Mouse (Mus musculus) neural tube, embryonic 12.5 days (tissue): ENCODE data around the gene Oasl1. TPM values are rescaled to one million over a fixed set of nuclear protein-coding genes. Genes with fewer than 3 reads are reported as not detected.

ENCODE experiments used
- ATAC-seq: fragments of 200-750 bp; cut with Nextera tagmentation; 2 replicates; pipeline ENCODE4 v1.8.0; 2017; ENCODE audit warnings: low read depth, mild to moderate bottlenecking, moderate TSS enrichment, moderate library complexity; ENCODE audit not compliant: low FRiP score
- H3K27ac ChIP-seq: fragments of 300-500 bp; sonication (generic); 2 replicates; pipeline ENCODE4 v1.5.1; 2016
- H3K27me3 ChIP-seq: fragments of 300-500 bp; sonication (generic); replicated peaks from 2 replicates; pipeline ENCODE4 v1.6.1; 2016; ENCODE audit warnings: mild to moderate bottlenecking
- H3K36me3 ChIP-seq: fragments of 300-500 bp; sonication (generic); 2 replicates; pipeline ENCODE4 v1.6.1; 2016; ENCODE audit warnings: mild to moderate bottlenecking
- H3K4me1 ChIP-seq: fragments of 300-500 bp; sonication (generic); 2 replicates; pipeline ENCODE4 v1.6.1; 2016
- H3K4me2 ChIP-seq: fragments of 300-500 bp; sonication (generic); replicated peaks from 2 replicates; pipeline ENCODE4 v1.6.1; 2016; ENCODE audit warnings: mild to moderate bottlenecking
- H3K4me3 ChIP-seq: fragments of 300-500 bp; sonication (generic); 2 replicates; pipeline ENCODE4 v1.5.1; 2016
- H3K9ac ChIP-seq: fragments of 300-500 bp; sonication (generic); 2 replicates; pipeline ENCODE4 v1.6.1; 2016; ENCODE audit warnings: mild to moderate bottlenecking
- H3K9me3 ChIP-seq: fragments of 300-500 bp; sonication (generic); 2 replicates; pipeline ENCODE4 v1.6.1; 2016; ENCODE audit warnings: mild to moderate bottlenecking
- WGBS: fragments of 180-500 bp; shearing (Covaris S2); methylation state at CpG from one replicate; pipeline ENCODE4 v1.1.7; 2016; 5-methylcytosine and 5-hydroxymethylcytosine counted together
- polyA plus RNA-seq: library from polyadenylated mRNA; unstranded; fragments of >200 nt; fragmentation: Nextera tagmentation; extraction: Ambion mirVana; gene quantifications from 2 replicates; pipeline ENCODE4 v1.2.1, GENCODE M21; 2016

Gene Oasl1
- polyA plus RNA-seq, 1 experiment from 2014 or later: 0.61 TPM

DNA sequence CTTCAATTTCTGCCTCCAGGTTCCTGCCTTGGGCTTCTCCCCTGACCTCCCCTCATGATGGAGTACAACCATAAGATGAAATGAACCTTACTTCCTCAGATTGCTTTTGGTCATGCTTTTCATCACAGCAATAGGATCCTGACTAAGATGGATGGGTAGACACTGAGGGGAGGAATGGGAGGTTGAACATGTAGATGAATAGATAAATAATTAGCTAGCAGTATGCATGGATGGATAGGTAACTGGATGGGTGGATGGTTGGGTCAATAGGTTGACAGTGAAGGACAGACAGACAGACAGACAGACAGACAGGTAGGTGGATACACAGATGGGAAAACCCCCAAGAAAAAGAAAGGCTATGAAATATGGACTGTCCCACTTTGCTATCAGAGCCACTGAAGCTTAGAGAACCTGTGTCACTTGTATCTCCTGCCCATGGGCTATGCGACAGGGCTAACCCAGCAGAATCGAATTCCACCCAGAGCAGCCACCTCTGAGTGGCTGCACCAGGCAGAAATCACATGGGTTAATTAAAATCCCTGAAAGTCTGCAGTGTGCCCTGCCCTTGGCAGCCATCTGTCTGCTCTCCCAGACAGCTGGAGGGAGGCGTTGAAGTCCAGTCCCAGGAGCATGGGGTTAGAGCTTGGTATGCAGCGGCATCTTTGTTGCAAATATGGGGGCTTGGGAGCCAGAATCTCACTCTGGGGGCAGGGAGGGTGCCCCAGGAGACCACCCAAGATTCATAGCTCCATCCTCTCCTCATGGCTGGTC is 38.7 kb downstream of the Oasl1 start:
- Histone ChIP-seq H3K4me2 (no peak overlapping the region), H3K9ac (no peak overlapping the region), H3K36me3 (no peaks in the 10 kb centered on the region), H3K4me3 (no peak overlapping the region), H3K27ac (no peak overlapping the region), H3K27me3 (no peaks in the 10 kb centered on the region), H3K4me1 (no peaks in the 10 kb centered on the region), H3K9me3 (no peaks in the 10 kb centered on the region)
- no peak for ATAC-seq
- WGBS: 36% methylated on average over 4 of the region's 4 CpGs

DNA sequence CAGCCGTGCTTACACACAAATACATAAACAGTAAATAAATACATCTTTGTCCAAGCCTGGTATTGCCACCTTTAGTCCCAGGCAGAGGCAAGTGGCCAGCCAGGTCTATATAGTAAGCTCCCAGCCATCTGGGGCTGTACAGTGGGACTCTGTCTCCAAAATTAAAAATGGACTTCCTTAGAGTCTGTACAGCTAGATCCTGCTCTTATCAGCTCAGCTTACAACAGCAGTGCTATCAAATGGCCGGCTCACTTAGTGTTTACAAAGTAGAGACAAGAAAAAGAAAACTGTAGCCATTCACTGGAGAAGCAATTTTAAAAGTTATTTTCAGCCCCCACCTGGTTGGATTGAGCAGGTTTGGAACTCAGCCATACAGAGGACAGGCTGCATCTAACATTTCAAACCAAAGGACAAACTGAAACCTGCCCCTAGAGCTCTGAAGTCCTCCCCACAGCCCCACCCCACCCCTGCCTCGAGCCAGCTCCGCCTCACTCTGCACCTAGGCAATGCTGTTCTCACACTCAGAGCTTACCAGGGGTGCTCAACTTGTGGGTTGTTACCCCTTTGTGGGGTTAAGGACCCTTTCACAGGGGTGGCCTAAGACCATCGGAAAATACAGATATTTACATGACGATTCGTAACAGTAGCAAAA is 41.4 kb downstream of the Oasl1 start:
- H3K4me1 ChIP-seq: peaks cover 9% of the 10 kb centered on the region

GRCm38 (mm10) chr5:114964967-114965898 is 42.2 kb downstream of the Oasl1 start:
- H3K9ac ChIP-seq: no peak overlapping the region
- H3K27me3 ChIP-seq: peaks cover 16% of the 10 kb centered on the region; the same call in 1 of the 2 replicates
- WGBS: 71% methylated on average over 17 of the region's 17 CpGs
- H3K4me2 ChIP-seq: no peak overlapping the region
- no peak overlapping the region for H3K27ac ChIP-seq
- peaks cover 9% of the 10 kb centered on the region for H3K4me1 ChIP-seq
- ATAC-seq: no peak
- no peaks in the 10 kb centered on the region for H3K9me3 ChIP-seq
- H3K4me3 ChIP-seq: no peak overlapping the region
- H3K36me3 ChIP-seq: no peaks in the 10 kb centered on the region

More for the DNA sequence above, 41.4 kb downstream of the Oasl1 start:
- H3K36me3 ChIP-seq: no peaks in the 10 kb centered on the region
- ATAC-seq: no peak
- H3K9me3 ChIP-seq: no peaks in the 10 kb centered on the region
- H3K4me3 ChIP-seq: no peak overlapping the region
- H3K27ac ChIP-seq: no peak overlapping the region
- no peak overlapping the region for H3K9ac ChIP-seq
- no peak overlapping the region for H3K4me2 ChIP-seq
- 72% methylated on average over 7 of the region's 7 CpGs for WGBS
- H3K27me3 ChIP-seq: peaks cover 11% of the 10 kb centered on the region; the same call in 1 of the 2 replicates

GRCm38 (mm10) chr5:114967523-114968268 is 44.7 kb downstream of the Oasl1 start:
- peaks cover 16% of the 10 kb centered on the region; the same call in 1 of the 2 replicates for H3K27me3 ChIP-seq
- WGBS: 37% methylated on average over 14 of the region's 14 CpGs
- no peak for ATAC-seq
- H3K36me3 ChIP-seq: no peaks in the 10 kb centered on the region
- peaks cover 9% of the 10 kb centered on the region for H3K4me1 ChIP-seq
- no peak overlapping the region for H3K4me2 ChIP-seq
- H3K4me3 ChIP-seq: no peak overlapping the region
- H3K9me3 ChIP-seq: no peaks in the 10 kb centered on the region
- H3K9ac ChIP-seq: no peak overlapping the region
- no peak overlapping the region for H3K27ac ChIP-seq

DNA sequence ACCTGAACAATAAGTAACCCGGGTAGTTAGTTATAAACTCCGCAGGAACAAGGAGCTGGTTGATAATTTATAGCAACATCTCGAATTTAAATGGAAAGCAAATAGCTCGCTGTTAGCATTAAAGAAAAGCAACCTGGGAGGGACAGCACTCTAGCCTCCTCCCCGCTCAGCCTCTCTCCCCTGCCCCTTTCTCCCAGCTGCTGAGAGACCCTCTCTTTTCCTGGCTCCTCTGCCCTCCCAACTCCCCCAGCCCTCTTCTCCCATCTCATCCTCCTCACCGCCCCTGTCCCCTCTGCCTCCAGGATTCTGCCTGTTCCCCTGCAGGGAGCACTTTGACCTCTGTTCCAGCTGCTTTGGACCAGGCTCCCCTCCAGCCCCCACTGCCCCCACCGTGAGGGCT is 45.6 kb downstream of the Oasl1 start:
- Histone ChIP-seq H3K4me2 (no peak overlapping the region; the same call in 1 of the 2 replicates), H3K9me3 (no peaks in the 10 kb centered on the region), H3K4me1 (peaks cover 9% of the 10 kb centered on the region), H3K36me3 (no peaks in the 10 kb centered on the region), H3K27ac (no peak overlapping the region), H3K4me3 (no peak overlapping the region), H3K27me3 (peaks cover 16% of the 10 kb centered on the region; the same call in 1 of the 2 replicates), H3K9ac (no peak overlapping the region)
- WGBS: 6% methylated on average over 7 of the region's 7 CpGs
- ATAC-seq: no peak

- WGBS: 9% methylated on average over 4 of the region's 4 CpGs
- H3K36me3 ChIP-seq: no peaks in the 10 kb centered on the region
- no peak overlapping the region; the same call in 1 of the 2 replicates for H3K4me2 ChIP-seq
- no peak for ATAC-seq
- H3K9me3 ChIP-seq: no peaks in the 10 kb centered on the region
- H3K9ac ChIP-seq: no peak overlapping the region
- peaks cover 9% of the 10 kb centered on the region for H3K4me1 ChIP-seq
- H3K27me3 ChIP-seq: peaks cover 16% of the 10 kb centered on the region; the same call in 1 of the 2 replicates
- H3K27ac ChIP-seq: no peak overlapping the region
- H3K4me3 ChIP-seq: no peak overlapping the region
Observed at GRCm38 (mm10) chr5:114969064-114969463, 46.0 kb downstream of the Oasl1 start.

DNA sequence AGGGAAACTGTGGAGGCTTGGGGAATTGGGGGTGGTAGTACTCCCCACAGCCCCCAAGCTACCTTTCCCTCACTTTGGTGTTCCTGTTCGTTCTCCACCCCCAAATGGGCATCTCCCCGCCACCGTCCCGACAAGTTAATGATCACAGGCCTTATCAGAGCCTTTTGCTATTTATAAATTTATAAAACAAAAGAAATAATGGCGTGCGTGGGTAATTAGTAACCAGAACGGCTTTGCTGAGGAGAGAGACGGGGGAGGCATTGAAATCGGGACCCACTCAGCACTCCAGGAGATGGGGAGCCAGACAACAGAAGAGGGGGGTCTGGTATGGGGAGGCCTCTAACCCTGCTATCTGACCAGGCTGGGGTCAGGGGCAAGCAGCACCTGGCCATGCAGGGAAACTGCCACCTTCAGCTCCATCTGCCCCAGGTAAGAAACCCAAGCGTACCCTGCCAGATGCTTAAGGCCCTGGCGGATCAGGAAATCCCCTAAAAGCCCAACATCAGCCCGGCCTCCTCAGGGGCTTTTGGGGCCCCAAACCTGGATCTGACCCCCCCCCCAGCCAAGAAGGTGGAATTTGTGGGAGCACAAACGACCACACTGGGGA is 46.7 kb downstream of the Oasl1 start:
- ATAC-seq: no peak
- no peaks in the 10 kb centered on the region for H3K36me3 ChIP-seq
- H3K27ac ChIP-seq: no peak overlapping the region
- H3K4me3 ChIP-seq: no peak overlapping the region
- no peaks in the 10 kb centered on the region for H3K9me3 ChIP-seq
- peaks cover 16% of the 10 kb centered on the region; the same call in 1 of the 2 replicates for H3K27me3 ChIP-seq
- H3K4me1 ChIP-seq: peaks cover 9% of the 10 kb centered on the region
- no peak overlapping the region for H3K4me2 ChIP-seq
- WGBS: 40% methylated on average over 13 of the region's 13 CpGs
- no peak overlapping the region for H3K9ac ChIP-seq

DNA sequence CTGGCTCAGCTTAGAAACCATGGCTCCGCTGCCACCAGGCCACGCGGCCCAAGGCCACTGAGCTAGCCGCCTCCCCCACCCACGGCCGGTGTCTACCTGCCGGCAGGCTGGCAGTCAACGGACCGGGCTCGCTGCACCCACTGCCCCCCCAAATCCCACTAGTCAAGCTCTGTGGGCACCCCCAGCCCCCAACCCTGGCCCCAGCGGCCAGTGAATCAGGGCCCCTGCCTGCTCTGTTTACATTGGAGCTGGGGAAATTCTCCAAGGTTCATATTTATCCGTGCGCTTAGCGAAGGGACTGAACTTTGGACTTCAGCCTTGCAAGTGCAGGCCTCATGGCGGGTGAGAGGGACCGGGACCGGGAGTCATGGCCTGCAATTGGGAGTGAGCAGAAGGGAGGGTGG is 47.8 kb downstream of the Oasl1 start, which contains the start of gene Hnf1a:
Gene Hnf1a (minus strand): TSS at position 271 of the 404 bp plus-strand sequence.
- no peak within 1 kb of the TSS for H3K27ac ChIP-seq
- H3K36me3 ChIP-seq: no peaks in the 10 kb centered on the region
- no peak within 1 kb of the TSS for H3K4me2 ChIP-seq
- ATAC-seq: no peak
- peaks cover 16% of the 10 kb centered on the region; the same call in 1 of the 2 replicates for H3K27me3 ChIP-seq
- H3K9me3 ChIP-seq: no peaks in the 10 kb centered on the region
- WGBS: 82% methylated on average over 17 of the region's 17 CpGs
- H3K4me1 ChIP-seq: peaks cover 9% of the 10 kb centered on the region
- H3K9ac ChIP-seq: no peak within 1 kb of the TSS
- no peak within 1 kb of the TSS for H3K4me3 ChIP-seq

- 83% methylated on average over 9 of the region's 9 CpGs for WGBS
- Histone ChIP-seq H3K4me1 (peaks cover 9% of the 10 kb centered on the region), H3K27me3 (peaks cover 16% of the 10 kb centered on the region; the same call in 1 of the 2 replicates), H3K4me3 (no peak overlapping the region), H3K36me3 (no peaks in the 10 kb centered on the region), H3K27ac (no peak overlapping the region), H3K9ac (no peak overlapping the region), H3K9me3 (no peaks in the 10 kb centered on the region), H3K4me2 (no peak overlapping the region)
- no peak for ATAC-seq
Observed at GRCm38 (mm10) chr5:114972201-114972600, 49.2 kb downstream of the Oasl1 start.

DNA sequence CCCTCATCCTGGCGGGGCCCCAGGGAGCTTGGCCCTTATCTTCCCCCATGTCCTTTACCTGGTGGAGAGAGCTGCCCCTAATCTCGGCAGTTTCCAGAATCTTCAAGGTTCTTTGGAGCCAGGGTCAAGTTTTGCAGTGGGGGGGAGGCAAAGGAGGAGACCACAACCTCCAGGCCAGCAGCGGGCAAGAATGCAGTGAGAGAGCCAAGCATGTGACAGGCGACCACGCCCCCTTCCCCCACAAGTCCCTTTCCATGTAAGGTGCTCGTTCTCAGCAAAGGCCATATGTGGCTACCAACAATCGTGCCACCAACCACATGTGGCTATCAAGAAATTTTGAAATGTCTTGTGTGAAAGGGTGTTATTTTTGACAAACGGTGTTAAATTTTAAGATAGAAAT is 50.1 kb downstream of the Oasl1 start:
- ATAC-seq: no peak
- no peak overlapping the region for H3K4me2 ChIP-seq
- no peaks in the 10 kb centered on the region for H3K36me3 ChIP-seq
- 83% methylated on average over 8 of the region's 8 CpGs for WGBS
- H3K27me3 ChIP-seq: peaks cover 13% of the 10 kb centered on the region; the same call in 1 of the 2 replicates
- peaks cover 9% of the 10 kb centered on the region for H3K4me1 ChIP-seq
- H3K27ac ChIP-seq: no peak overlapping the region
- H3K9ac ChIP-seq: no peak overlapping the region
- H3K4me3 ChIP-seq: no peak overlapping the region
- H3K9me3 ChIP-seq: no peaks in the 10 kb centered on the region

GRCm38 (mm10) chr5:114976935-114977334 is 53.9 kb downstream of the Oasl1 start:
- H3K27me3 ChIP-seq: 0 out of 2 replicates have a peak, but pooled peaks cover 5% of the 10 kb centered on the region
- no peak overlapping the region for H3K9ac ChIP-seq
- H3K27ac ChIP-seq: no peak overlapping the region
- no peaks in the 10 kb centered on the region for H3K9me3 ChIP-seq
- no peak overlapping the region for H3K4me3 ChIP-seq
- H3K4me2 ChIP-seq: no peak overlapping the region
- no peak for ATAC-seq
- H3K4me1 ChIP-seq: peaks cover 10% of the 10 kb centered on the region
- H3K36me3 ChIP-seq: no peaks in the 10 kb centered on the region
